Mouse (Mus musculus) brain, embryonic 14.5 days (tissue): Measurements from ENCODE around the gene Astn2. TPM values are rescaled to one million over a fixed set of nuclear protein-coding genes. Genes with fewer than 3 reads are reported as not detected.
A peak's percentile ranks its signal among the peaks of the same experiment; 100 is the strongest.

Experiments
- DNase-seq: peaks from one replicate; pipeline ENCODE4 v3.0.0-alpha.2; 2011; ENCODE audit warnings: low read depth
- CTCF ChIP-seq: fragments of 200-500 bp; IDR thresholded peaks from 2 replicates; pipeline ENCODE4 v1.5.1; 2012; ENCODE audit warnings: inconsistent platforms, mild to moderate bottlenecking, moderate library complexity, borderline replicate concordance; ENCODE audit not compliant: insufficient read depth, insufficient read length; ENCODE audit errors: extremely low read depth
- POLR2A ChIP-seq: fragments of 200-500 bp; IDR thresholded peaks from 2 replicates; pipeline ENCODE4 v1.6.1; 2012; ENCODE audit warnings: mild to moderate bottlenecking, inconsistent platforms, borderline replicate concordance; ENCODE audit not compliant: poor library complexity, insufficient read depth, insufficient read length, severe bottlenecking; ENCODE audit errors: extremely low read depth
- polyA plus RNA-seq: library from polyadenylated mRNA; depleted of rRNA; stranded (reverse); fragments of >200 nt; gene quantifications from 2 replicates; pipeline ENCODE4 v1.2.3, GENCODE M21; 2012

Gene Astn2
- polyA plus RNA-seq, 1 experiment: 23.7 TPM

- DNase-seq: no peak
- TF ChIP-seq CTCF (no peak), POLR2A (no peak)
Observed at GRCm38 (mm10) chr4:65930901-65931300, 473.5 kb downstream of the Astn2 start.

GRCm38 (mm10) chr4:65920294-65920693 lies 484.1 kb downstream of the Astn2 start:
- DNase-seq: no peak
- TF ChIP-seq CTCF (no peak), POLR2A (no peak)

- TF ChIP-seq CTCF: no peak
- TF ChIP-seq POLR2A: no peak
- peak; percentile 66 for DNase-seq
Observed at GRCm38 (mm10) chr4:65916027-65917008, 488.1 kb downstream of the Astn2 start.

- TF ChIP-seq CTCF: no peak
- no peak for TF ChIP-seq POLR2A
- DNase-seq: no peak
Observed at GRCm38 (mm10) chr4:65912247-65912942, 492.0 kb downstream of the Astn2 start.

GRCm38 (mm10) chr4:65907660-65908059 lies 496.8 kb downstream of the Astn2 start:
- peak; percentile 71 for DNase-seq
- no peak for TF ChIP-seq POLR2A
- TF ChIP-seq CTCF: no peak

GRCm38 (mm10) chr4:65904963-65905362 lies 499.4 kb downstream of the Astn2 start:
- DNase-seq: no peak
- TF ChIP-seq CTCF (no peak), POLR2A (no peak)

- TF ChIP-seq CTCF (no peak), POLR2A (no peak)
- DNase-seq: peak; percentile 90
Observed at GRCm38 (mm10) chr4:65896092-65897027, 508.1 kb downstream of the Astn2 start.

GRCm38 (mm10) chr4:65888332-65888993 lies 515.9 kb downstream of the Astn2 start:
- TF ChIP-seq POLR2A (no peak), CTCF (no peak)
- peak; percentile 93 for DNase-seq

- no peak for TF ChIP-seq POLR2A
- no peak for TF ChIP-seq CTCF
Observed at GRCm38 (mm10) chr4:65886862-65887261, 517.5 kb downstream of the Astn2 start.

GRCm38 (mm10) chr4:65885921-65886320 lies 518.5 kb downstream of the Astn2 start:
- no peak for DNase-seq
- TF ChIP-seq POLR2A: no peak
- no peak for TF ChIP-seq CTCF

More at GRCm38 (mm10) chr4:65886862-65887261, 517.5 kb downstream of the Astn2 start:
- no peak for DNase-seq

- TF ChIP-seq POLR2A: no peak
- no peak for TF ChIP-seq CTCF
- DNase-seq: peak; percentile 35
Observed at GRCm38 (mm10) chr4:65874236-65874781, 530.1 kb downstream of the Astn2 start.
